Mouse (Mus musculus) testis, adult 10 weeks (tissue): ENCODE results near the gene Phgdh. TPM values are rescaled to one million over a fixed set of nuclear protein-coding genes. Genes with fewer than 3 reads are reported as not detected.

Experiments used
- polyA plus RNA-seq: library from polyadenylated mRNA; stranded (reverse); fragments of 350-450 nt; fragmentation: Illumina TruSeq; extraction: RNeasy Lipid Tissue Mini Kit (QIAGEN cat#74804); gene quantifications from one replicate; pipeline ENCODE4 v1.2.3, GENCODE M21; 2014; ENCODE audit warnings: low read depth, low replicate concordance

Gene Phgdh
- polyA plus RNA-seq = 2.7 TPM

GRCm38 (mm10) chr3:98339706-98340109 lies at the start of gene Phgdh:
TSS of gene Phgdh (minus strand) at chr3:98339990.

GRCm38 (mm10) chr3:98382246-98382939 lies 42.6 kb upstream of the Phgdh start, which contains the start of gene Zfp697:
TSS of gene Zfp697 (plus strand) at chr3:98382461.

GRCm38 (mm10) chr3:98280204-98280932 lies 59.4 kb downstream of the Phgdh start, which contains the start of gene Hmgcs2:
TSS of gene Hmgcs2 (plus strand) at chr3:98280435.

Other genes with a start within 250 kb of the Phgdh start
- 76.5 TPM for gene Adam30, start 179.4 kb downstream of the Phgdh start, polyA plus RNA-seq
- 0.21 TPM for gene Reg4, start 117.8 kb downstream of the Phgdh start, polyA plus RNA-seq
- 40.3 TPM for gene Hmgcs2, start 59.6 kb downstream of the Phgdh start, polyA plus RNA-seq
- 2.2 TPM for gene Zfp697, start 42.5 kb upstream of the Phgdh start, polyA plus RNA-seq
- 0.38 TPM for gene Gm4450, start 117.1 kb upstream of the Phgdh start, polyA plus RNA-seq
- gene Hsd3b4, start 170.5 kb upstream of the Phgdh start, polyA plus RNA-seq = 0.18 TPM
- 0.18 TPM for gene Gm10681, start 248.8 kb upstream of the Phgdh start, polyA plus RNA-seq